Mouse (Mus musculus): ENCODE measurements at regions not wholly inside any gene's neighbourhood (a gene's known extent, or its start where the extent isn't known, plus 50 kb on each side); places are given as distances from the start of the nearest gene placed in this dataset.

DNA sequence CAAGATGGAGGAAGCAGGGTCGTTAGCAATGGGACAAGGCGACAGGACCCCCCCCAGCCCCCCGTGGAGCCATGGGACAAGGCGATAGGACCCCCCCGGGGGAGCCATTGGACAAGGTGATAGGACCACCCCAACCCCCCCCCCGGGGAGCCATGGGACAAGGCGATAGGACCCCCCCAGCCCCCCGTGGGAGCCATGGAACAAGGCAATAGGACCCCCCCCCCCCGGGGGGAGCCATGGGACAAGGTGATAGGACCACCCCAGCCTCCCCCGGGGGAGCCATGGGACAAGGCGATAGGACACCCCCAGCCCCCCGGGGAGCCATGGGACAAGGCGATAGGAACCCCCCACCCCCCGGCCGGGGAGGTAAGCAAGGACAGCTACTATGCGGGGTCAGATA, 209.9 kb upstream of the Amigo2 start:
- TF ChIP-seq EP300 (IDR thresholded peaks at IDR 0.05; ENCODE audit: low read depth in 1 of 2, low read length in 2 of 2) = no peak
- no peak for TF ChIP-seq MAZ (IDR thresholded peaks at IDR 0.05; ENCODE audit: low read depth, low read length)
- no peak for TF ChIP-seq E2F4 (IDR thresholded peaks at IDR 0.05; ENCODE audit: borderline replicate concordance, low read depth, low read length)
- TF ChIP-seq POLR2A (IDR thresholded peaks at IDR 0.05; ENCODE audit: control insufficient read depth in 1 of 2, insufficient read depth in 1 of 2, low read depth in 1 of 2, low read length in 2 of 2, poor library complexity in 1 of 2) = no peak
- TF ChIP-seq CTCF (IDR thresholded peaks at IDR 0.05 in 2 of 3, conservative IDR thresholded peaks at IDR 0.05 in 1 of 3; ENCODE audit: control insufficient read depth in 1 of 3, insufficient read depth in 1 of 3, low read depth in 2 of 3, low read length in 3 of 3, poor library complexity in 1 of 3, severe bottlenecking in 1 of 3) = no peak
- no peak for TF ChIP-seq MYC (IDR thresholded peaks at IDR 0.05; ENCODE audit: low read depth, low read length)
- TF ChIP-seq SIN3A (IDR thresholded peaks at IDR 0.05; ENCODE audit: low read length) = no peak
- no peak for TF ChIP-seq POLR2AphosphoS2 (IDR thresholded peaks at IDR 0.05; ENCODE audit: low read length)
- no peak for TF ChIP-seq USF1 (IDR thresholded peaks at IDR 0.05; ENCODE audit: low read depth, low read length)
- no peak for TF ChIP-seq CHD2 (IDR thresholded peaks at IDR 0.05; ENCODE audit: low read length)
- no peak for TF ChIP-seq TCF12 (IDR thresholded peaks at IDR 0.05; ENCODE audit: low read depth, low read length)
- TF ChIP-seq MAFK (IDR thresholded peaks at IDR 0.05; ENCODE audit: borderline replicate concordance, low read depth, low read length) = no peak
- TF ChIP-seq ZKSCAN1 (IDR thresholded peaks at IDR 0.05; ENCODE audit: low read depth, low read length) = no peak

Measured in MEL (cell line).